Mouse (Mus musculus): ENCODE data around the gene Hibadh.

- no peak for TF ChIP-seq CTCF (IDR thresholded peaks at IDR 0.05; ENCODE audit: low read depth)
- no peak for TF ChIP-seq EP300 (optimal IDR thresholded peaks at IDR 0.05)
Observed at GRCm38 (mm10) chr6:52532144-52532492, 108.1 kb downstream of the Hibadh start.

Data from stomach, postnatal 0 days (tissue).